Mouse (Mus musculus) midbrain, embryonic 16.5 days (tissue): ENCODE data around the gene Olfr877. TPM values are rescaled to one million over a fixed set of nuclear protein-coding genes. Genes with fewer than 3 reads are reported as not detected.

ENCODE experiments used
- ATAC-seq: fragments of 200-750 bp; cut with Nextera tagmentation; 2 replicates; pipeline ENCODE4 v1.8.0; 2017; ENCODE audit warnings: moderate TSS enrichment
- H3K27ac ChIP-seq: fragments of 300-500 bp; sonication (generic); 2 replicates; pipeline ENCODE4 v1.5.1; 2014; ENCODE audit warnings: mild to moderate bottlenecking, low read length, mixed read lengths
- H3K27me3 ChIP-seq: fragments of 300-500 bp; sonication (generic); 2 replicates; pipeline ENCODE4 v1.6.1; 2014; ENCODE audit warnings: low read depth, low read length, mixed read lengths; ENCODE audit not compliant: control insufficient read depth, insufficient read depth
- H3K36me3 ChIP-seq: fragments of 300-500 bp; sonication (generic); 2 replicates; pipeline ENCODE4 v1.6.1; 2014; ENCODE audit warnings: mild to moderate bottlenecking, low read length, moderate library complexity, mixed read lengths; ENCODE audit not compliant: control insufficient read depth, insufficient read depth
- H3K4me1 ChIP-seq: fragments of 300-500 bp; sonication (generic); 2 replicates; pipeline ENCODE4 v1.6.1; 2014; ENCODE audit warnings: mild to moderate bottlenecking, low read length, mixed read lengths; ENCODE audit not compliant: control insufficient read depth, insufficient read depth
- H3K4me2 ChIP-seq: fragments of 300-500 bp; sonication (generic); 2 replicates; pipeline ENCODE4 v1.6.1; 2014; ENCODE audit warnings: mild to moderate bottlenecking, low read length, mixed read lengths
- H3K4me3 ChIP-seq: fragments of 300-500 bp; sonication (generic); 2 replicates; pipeline ENCODE4 v1.5.1; 2014; ENCODE audit warnings: low read depth, mild to moderate bottlenecking, low read length, moderate library complexity, mixed read lengths
- H3K9ac ChIP-seq: fragments of 300-500 bp; sonication (generic); 2 replicates; pipeline ENCODE4 v1.6.1; 2014; ENCODE audit warnings: low read depth, low read length, mixed read lengths
- H3K9me3 ChIP-seq: fragments of 300-500 bp; sonication (generic); replicated peaks from 2 replicates; pipeline ENCODE4 v1.6.1; 2014; ENCODE audit warnings: mild to moderate bottlenecking, low read length, mixed read lengths; ENCODE audit not compliant: control insufficient read depth, poor library complexity, severe bottlenecking
- WGBS: fragments of 180-500 bp; shearing (Covaris S2); extraction: QIAGEN DNeasy Blood & Tissue Kit; methylation state at CpG from one replicate; pipeline ENCODE4 v1.1.7; 2014; 5-methylcytosine and 5-hydroxymethylcytosine counted together
- polyA plus RNA-seq: library from polyadenylated mRNA; unstranded; fragments of >200 nt; fragmentation: Nextera tagmentation; extraction: Ambion mirVana; gene quantifications from 2 replicates; pipeline ENCODE4 v1.2.1, GENCODE M21; 2015

The Olfr877 gene
- polyA plus RNA-seq, 1 experiment from 2014 or later, result not detected

DNA sequence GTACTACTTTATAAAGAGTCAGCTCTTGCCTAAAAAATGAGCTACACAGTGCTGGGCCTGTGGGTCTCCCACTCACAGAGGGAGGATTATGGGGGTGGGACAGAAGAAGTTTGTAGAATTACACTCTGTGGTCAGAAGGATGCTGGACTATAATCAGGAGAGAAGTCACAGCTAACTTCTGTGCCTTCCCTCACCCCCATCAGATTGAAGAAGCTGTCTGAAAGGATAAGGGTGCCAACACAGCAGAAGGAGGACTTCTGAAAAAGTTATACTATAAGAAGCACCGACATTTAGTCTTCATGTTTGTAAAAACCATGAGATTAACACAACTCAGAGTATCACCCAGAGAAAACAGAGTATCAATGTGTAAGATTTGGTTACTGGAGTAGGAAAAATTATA lies 17.0 kb downstream of the Olfr877 start:
- H3K4me3 ChIP-seq, result no peak overlapping the region
- H3K27ac ChIP-seq, result no peak overlapping the region
- 91% methylated on average over 1 of the region's 1 CpGs for WGBS
- H3K36me3 ChIP-seq, result no peaks in the 10 kb centered on the region
- H3K4me1 ChIP-seq, result no peaks in the 10 kb centered on the region
- H3K4me2 ChIP-seq, result no peak overlapping the region
- no peaks in the 10 kb centered on the region for H3K27me3 ChIP-seq
- no peaks in the 10 kb centered on the region for H3K9me3 ChIP-seq
- no peak overlapping the region for H3K9ac ChIP-seq
- no peak for ATAC-seq

DNA sequence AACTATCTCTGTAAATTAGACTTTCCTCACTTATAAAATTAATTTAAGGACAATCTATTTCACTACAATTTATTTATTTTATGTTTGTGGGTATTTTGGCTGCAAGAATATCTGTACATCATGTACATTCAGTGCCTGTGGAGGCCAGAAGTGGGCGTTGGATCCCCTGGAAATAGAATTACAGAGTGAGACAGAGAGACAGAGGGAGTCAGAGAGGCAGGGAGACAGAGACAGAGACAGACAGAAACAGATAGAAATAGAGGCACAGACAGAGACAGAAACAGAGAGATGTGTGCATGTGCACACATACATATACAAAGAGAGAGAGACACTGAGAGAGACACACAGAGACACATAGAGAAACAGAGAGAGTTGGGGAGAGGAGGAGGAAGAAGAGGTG lies 17.5 kb downstream of the Olfr877 start:
- no peak overlapping the region for H3K4me2 ChIP-seq
- H3K4me3 ChIP-seq, result no peak overlapping the region
- H3K9me3 ChIP-seq, result no peaks in the 10 kb centered on the region
- no peaks in the 10 kb centered on the region for H3K36me3 ChIP-seq
- no peaks in the 10 kb centered on the region for H3K4me1 ChIP-seq
- no peak for ATAC-seq
- no peak overlapping the region for H3K9ac ChIP-seq
- no peak overlapping the region for H3K27ac ChIP-seq
- 67% methylated on average over 1 of the region's 1 CpGs for whole genome bisulfite sequencing
- no peaks in the 10 kb centered on the region for H3K27me3 ChIP-seq

DNA sequence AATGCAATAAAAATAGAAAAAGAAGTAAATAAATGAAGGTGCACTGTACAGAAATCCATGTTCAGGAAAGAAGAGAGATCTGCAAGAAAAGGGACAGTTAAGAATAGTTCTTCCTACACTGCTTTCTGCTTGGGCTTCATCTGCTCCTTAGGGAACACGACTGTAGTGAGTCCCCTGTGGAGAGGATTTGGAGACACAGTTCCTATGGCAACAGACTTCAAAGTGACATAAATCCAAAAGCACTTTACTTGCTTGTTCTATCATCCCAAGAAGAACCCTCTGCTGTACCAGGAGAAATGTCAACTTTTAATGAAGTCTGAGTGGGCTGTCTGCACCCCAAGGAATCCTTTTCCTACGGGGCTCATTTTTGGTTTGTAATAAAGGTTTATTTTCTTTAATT lies 36.9 kb downstream of the Olfr877 start:
- Histone ChIP-seq H3K9ac (no peak overlapping the region), H3K27me3 (no peaks in the 10 kb centered on the region), H3K9me3 (no peaks in the 10 kb centered on the region), H3K4me3 (no peak overlapping the region), H3K4me2 (no peak overlapping the region), H3K4me1 (no peaks in the 10 kb centered on the region), H3K27ac (no peak overlapping the region), H3K36me3 (no peaks in the 10 kb centered on the region)
- ATAC-seq, result peak; percentile 86
- WGBS, result 3% methylated on average over 2 of the region's 2 CpGs

DNA sequence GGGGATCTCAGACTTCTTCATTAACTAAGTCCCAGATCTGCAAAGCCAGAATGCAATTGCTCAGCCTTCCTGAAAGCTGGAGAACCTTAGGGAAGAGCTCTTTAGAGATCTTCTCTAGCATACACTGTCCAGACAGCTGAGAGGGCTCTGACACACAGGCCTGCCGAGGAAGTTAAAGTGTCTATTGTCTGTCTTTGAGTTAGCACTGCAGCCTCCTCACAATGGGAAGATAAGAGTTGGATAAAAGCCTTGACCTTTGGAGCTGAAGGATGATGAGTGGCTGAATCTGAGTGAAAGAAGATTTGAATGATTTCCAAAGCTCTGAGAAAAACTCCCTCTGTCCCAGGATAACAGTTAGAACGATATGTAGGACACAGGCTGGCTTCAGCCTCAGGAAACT lies 42.6 kb downstream of the Olfr877 start, which contains the start of gene Olfr145:
Gene Olfr145 (plus strand): TSS at position 64 of the 400 bp plus-strand sequence.
- Histone ChIP-seq H3K9ac (no peak within 1 kb of the TSS), H3K27me3 (no peaks in the 10 kb centered on the region), H3K27ac (no peak within 1 kb of the TSS), H3K36me3 (no peaks in the 10 kb centered on the region), H3K4me2 (no peak within 1 kb of the TSS), H3K9me3 (no peaks in the 10 kb centered on the region), H3K4me1 (no peaks in the 10 kb centered on the region), H3K4me3 (no peak within 1 kb of the TSS)
- WGBS, result 16% methylated on average over 2 of the region's 2 CpGs
- no peak for ATAC-seq

GRCm38 (mm10) chr9:37905555-37905954 lies 51.5 kb downstream of the Olfr877 start:
- H3K4me3 ChIP-seq, result no peak overlapping the region

More at GRCm38 (mm10) chr9:37905555-37905954, 51.5 kb downstream of the Olfr877 start:
- Histone ChIP-seq H3K4me1 (no peaks in the 10 kb centered on the region), H3K9me3 (no peaks in the 10 kb centered on the region), H3K36me3 (no peaks in the 10 kb centered on the region), H3K4me2 (no peak overlapping the region), H3K27me3 (no peaks in the 10 kb centered on the region), H3K9ac (no peak overlapping the region), H3K27ac (no peak overlapping the region)
- ATAC-seq, result no peak
- 83% methylated on average over 3 of the region's 3 CpGs for WGBS

Other genes starting within 250 kb of the Olfr877 start
- gene Spa17, start 240.5 kb upstream of the Olfr877 start, polyA plus RNA-seq, result 9.0 and 11.1 TPM in 2 replicates
- 92.3 and 98.7 TPM in 2 replicates for gene Tbrg1, start 197.0 kb upstream of the Olfr877 start, polyA plus RNA-seq
- gene Panx3, start 185.0 kb upstream of the Olfr877 start, polyA plus RNA-seq, result 0.14 and 0.43 TPM in 2 replicates
- not detected in 2 replicates for gene Olfr160, start 138.0 kb upstream of the Olfr877 start, polyA plus RNA-seq
- not detected in 2 replicates for gene Olfr874, start 109.2 kb upstream of the Olfr877 start, polyA plus RNA-seq
- not detected in 2 replicates for gene Olfr875, start 82.4 kb upstream of the Olfr877 start, polyA plus RNA-seq
- gene Olfr876, start 51.2 kb upstream of the Olfr877 start, polyA plus RNA-seq, result not detected in 2 replicates
- not detected in 2 replicates for gene Olfr145, start 42.5 kb downstream of the Olfr877 start, polyA plus RNA-seq
- not detected in 2 replicates for gene Olfr878, start 63.6 kb downstream of the Olfr877 start, polyA plus RNA-seq
- gene Olfr881, start 137.6 kb downstream of the Olfr877 start, polyA plus RNA-seq, result not detected in 2 replicates
- not detected in 2 replicates for gene Olfr883, start 171.5 kb downstream of the Olfr877 start, polyA plus RNA-seq
- gene Olfr884, start 192.3 kb downstream of the Olfr877 start, polyA plus RNA-seq, result not detected in 2 replicates
- gene Olfr885, start 207.1 kb downstream of the Olfr877 start, polyA plus RNA-seq, result not detected in 2 replicates
- gene Olfr887, start 229.8 kb downstream of the Olfr877 start, polyA plus RNA-seq, result not detected in 2 replicates